Mouse (Mus musculus): ENCODE results near the gene 1700018B08Rik.

- no peak for TF ChIP-seq CTCF (IDR thresholded peaks at IDR 0.05; ENCODE audit: low read depth)
- TF ChIP-seq EP300 (IDR thresholded peaks at IDR 0.05; ENCODE audit: low read depth): no peak
These were observed at the start of gene 1700018B08Rik for GRCm38 (mm10) chr8:121544276-121544785.

All from liver, embryonic 14.5 days (tissue).